Mouse (Mus musculus) hindbrain, embryonic 15.5 days (tissue): ENCODE measurements around the gene Grm1. TPM values are rescaled to one million over a fixed set of nuclear protein-coding genes. Genes with fewer than 3 reads are reported as not detected.

Source experiments
- ATAC-seq: fragments of 200-750 bp; cut with Nextera tagmentation; 2 replicates; pipeline ENCODE4 v1.8.0; 2017; ENCODE audit warnings: low read depth, moderate number of reproducible peaks, moderate TSS enrichment; ENCODE audit not compliant: low FRiP score
- H3K27ac ChIP-seq: fragments of 300-500 bp; sonication (generic); replicated peaks from 2 replicates; pipeline ENCODE4 v1.5.1; 2015; ENCODE audit warnings: mild to moderate bottlenecking, inconsistent platforms
- H3K27me3 ChIP-seq: fragments of 300-500 bp; sonication (generic); 2 replicates; pipeline ENCODE4 v1.6.1; 2015; ENCODE audit warnings: control low read depth, inconsistent platforms
- H3K36me3 ChIP-seq: fragments of 300-500 bp; sonication (generic); 2 replicates; pipeline ENCODE4 v1.6.1; 2015; ENCODE audit warnings: control low read depth, inconsistent platforms
- H3K4me1 ChIP-seq: fragments of 300-500 bp; sonication (generic); replicated peaks from 2 replicates; pipeline ENCODE4 v1.6.1; 2015; ENCODE audit warnings: control low read depth, inconsistent platforms
- H3K4me2 ChIP-seq: fragments of 300-500 bp; sonication (generic); 2 replicates; pipeline ENCODE4 v1.6.1; 2015; ENCODE audit warnings: moderate library complexity, mild to moderate bottlenecking, inconsistent platforms
- H3K4me3 ChIP-seq: fragments of 300-500 bp; sonication (generic); 2 replicates; pipeline ENCODE4 v1.5.1; 2015; ENCODE audit warnings: mild to moderate bottlenecking, inconsistent platforms
- H3K9ac ChIP-seq: fragments of 300-500 bp; sonication (generic); 2 replicates; pipeline ENCODE4 v1.6.1; 2015; ENCODE audit warnings: inconsistent platforms
- H3K9me3 ChIP-seq: fragments of 300-500 bp; sonication (generic); 2 replicates; pipeline ENCODE4 v1.6.1; 2016; ENCODE audit warnings: control low read depth, inconsistent platforms
- WGBS: fragments of 180-500 bp; shearing (Covaris S2); methylation state at CpG from one replicate; pipeline ENCODE4 v1.1.7; 2015; 5-methylcytosine and 5-hydroxymethylcytosine counted together
- polyA plus RNA-seq: library from polyadenylated mRNA; unstranded; fragments of >200 nt; fragmentation: Nextera tagmentation; extraction: Ambion mirVana; gene quantifications from 2 replicates; pipeline ENCODE4 v1.2.1, GENCODE M21; 2015

Grm1 gene
- polyA plus RNA-seq, 1 experiment from 2014 or later = 10.7 TPM

GRCm38 (mm10) chr10:10870271-10870670 is 211.9 kb downstream of the Grm1 start:
- WGBS = 90% methylated on average over 2 of the region's 2 CpGs

GRCm38 (mm10) chr10:10866278-10866677 is 215.9 kb downstream of the Grm1 start:
- Histone ChIP-seq H3K4me3 (no peak overlapping the region), H3K9ac (no peak overlapping the region), H3K9me3 (no peaks in the 10 kb centered on the region), H3K4me1 (no peaks in the 10 kb centered on the region), H3K27ac (no peak overlapping the region), H3K27me3 (no peaks in the 10 kb centered on the region), H3K4me2 (no peak overlapping the region), H3K36me3 (no peaks in the 10 kb centered on the region)
- 83% methylated on average over 2 of the region's 2 CpGs for whole genome bisulfite sequencing
- ATAC-seq = no peak

More at GRCm38 (mm10) chr10:10870271-10870670, 211.9 kb downstream of the Grm1 start:
- H3K27me3 ChIP-seq = no peaks in the 10 kb centered on the region
- no peaks in the 10 kb centered on the region for H3K9me3 ChIP-seq
- no peak for ATAC-seq
- H3K27ac ChIP-seq = no peak overlapping the region
- no peaks in the 10 kb centered on the region for H3K36me3 ChIP-seq
- H3K4me2 ChIP-seq = no peak overlapping the region
- no peaks in the 10 kb centered on the region for H3K4me1 ChIP-seq
- no peak overlapping the region for H3K9ac ChIP-seq
- H3K4me3 ChIP-seq = no peak overlapping the region

- H3K36me3 ChIP-seq = no peaks in the 10 kb centered on the region
- H3K9me3 ChIP-seq = no peaks in the 10 kb centered on the region
- H3K27me3 ChIP-seq = no peaks in the 10 kb centered on the region
- no peaks in the 10 kb centered on the region for H3K4me1 ChIP-seq
- H3K27ac ChIP-seq = no peak overlapping the region
- no peak overlapping the region for H3K4me2 ChIP-seq
- WGBS = 75% methylated on average over 5 of the region's 5 CpGs
- no peak overlapping the region for H3K4me3 ChIP-seq
- H3K9ac ChIP-seq = no peak overlapping the region
- no peak for ATAC-seq
Observed at GRCm38 (mm10) chr10:10864759-10865158, 217.4 kb downstream of the Grm1 start.

GRCm38 (mm10) chr10:10847376-10848286 is 234.5 kb downstream of the Grm1 start:
- no peak; the same call in 1 of the 2 replicates for ATAC-seq
- Histone ChIP-seq H3K9me3 (no peaks in the 10 kb centered on the region), H3K4me3 (no peak overlapping the region), H3K27me3 (no peaks in the 10 kb centered on the region), H3K4me1 (no peaks in the 10 kb centered on the region), H3K9ac (no peak overlapping the region), H3K27ac (no peak overlapping the region), H3K36me3 (no peaks in the 10 kb centered on the region), H3K4me2 (no peak overlapping the region)
- 57% methylated on average over 7 of the region's 7 CpGs for WGBS

- Histone ChIP-seq H3K9me3 (no peaks in the 10 kb centered on the region), H3K4me1 (no peaks in the 10 kb centered on the region), H3K36me3 (no peaks in the 10 kb centered on the region), H3K4me2 (no peak overlapping the region), H3K9ac (no peak overlapping the region), H3K27ac (no peak overlapping the region), H3K27me3 (no peaks in the 10 kb centered on the region), H3K4me3 (no peak overlapping the region)
- no peak for ATAC-seq
- 85% methylated on average over 5 of the region's 5 CpGs for WGBS
Observed at GRCm38 (mm10) chr10:10845059-10845685, 237.0 kb downstream of the Grm1 start.

GRCm38 (mm10) chr10:10835406-10835805 is 246.8 kb downstream of the Grm1 start:
- Histone ChIP-seq H3K4me1 (no peaks in the 10 kb centered on the region), H3K27ac (no peak overlapping the region), H3K4me2 (no peak overlapping the region), H3K9me3 (no peaks in the 10 kb centered on the region; the same call in 1 of the 2 replicates), H3K36me3 (no peaks in the 10 kb centered on the region), H3K4me3 (no peak overlapping the region), H3K27me3 (no peaks in the 10 kb centered on the region), H3K9ac (no peak overlapping the region)
- no peak for ATAC-seq

GRCm38 (mm10) chr10:10834828-10835227 is 247.3 kb downstream of the Grm1 start:
- WGBS = 89% methylated on average over 3 of the region's 3 CpGs

GRCm38 (mm10) chr10:10831141-10831540 is 251.0 kb downstream of the Grm1 start:
- no peaks in the 10 kb centered on the region for H3K9me3 ChIP-seq
- no peak overlapping the region for H3K4me3 ChIP-seq
- no peaks in the 10 kb centered on the region for H3K4me1 ChIP-seq
- no peaks in the 10 kb centered on the region for H3K36me3 ChIP-seq
- ATAC-seq = no peak
- H3K9ac ChIP-seq = no peak overlapping the region
- H3K27me3 ChIP-seq = no peaks in the 10 kb centered on the region
- no peak overlapping the region for H3K4me2 ChIP-seq
- no peak overlapping the region for H3K27ac ChIP-seq
- WGBS = 74% methylated on average over 1 of the region's 1 CpGs

More at GRCm38 (mm10) chr10:10834828-10835227, 247.3 kb downstream of the Grm1 start:
- H3K9ac ChIP-seq = no peak overlapping the region
- H3K27ac ChIP-seq = no peak overlapping the region
- H3K4me2 ChIP-seq = no peak overlapping the region
- no peaks in the 10 kb centered on the region for H3K36me3 ChIP-seq
- no peak for ATAC-seq
- H3K4me1 ChIP-seq = no peaks in the 10 kb centered on the region
- no peaks in the 10 kb centered on the region; the same call in 1 of the 2 replicates for H3K9me3 ChIP-seq
- H3K27me3 ChIP-seq = no peaks in the 10 kb centered on the region
- H3K4me3 ChIP-seq = no peak overlapping the region

- no peak overlapping the region for H3K9ac ChIP-seq
- 85% methylated on average over 1 of the region's 1 CpGs for WGBS
- no peaks in the 10 kb centered on the region for H3K9me3 ChIP-seq
- no peak overlapping the region for H3K4me3 ChIP-seq
- ATAC-seq = no peak
- no peaks in the 10 kb centered on the region for H3K4me1 ChIP-seq
- no peak overlapping the region for H3K27ac ChIP-seq
- H3K4me2 ChIP-seq = no peak overlapping the region
- no peaks in the 10 kb centered on the region for H3K27me3 ChIP-seq
- H3K36me3 ChIP-seq = no peaks in the 10 kb centered on the region
Observed at GRCm38 (mm10) chr10:10827308-10827707, 254.8 kb downstream of the Grm1 start.

GRCm38 (mm10) chr10:10818061-10818460 is 264.1 kb downstream of the Grm1 start:
- Histone ChIP-seq H3K27ac (no peak overlapping the region), H3K9me3 (no peaks in the 10 kb centered on the region), H3K27me3 (no peaks in the 10 kb centered on the region), H3K4me1 (no peaks in the 10 kb centered on the region), H3K4me2 (no peak overlapping the region), H3K36me3 (no peaks in the 10 kb centered on the region), H3K9ac (no peak overlapping the region), H3K4me3 (no peak overlapping the region)
- ATAC-seq = no peak
- 88% methylated on average over 2 of the region's 2 CpGs for WGBS

GRCm38 (mm10) chr10:10814631-10815216 is 267.4 kb downstream of the Grm1 start:
- H3K36me3 ChIP-seq = no peaks in the 10 kb centered on the region
- WGBS = 73% methylated on average over 2 of the region's 2 CpGs
- no peak overlapping the region for H3K27ac ChIP-seq
- H3K9me3 ChIP-seq = no peaks in the 10 kb centered on the region
- H3K9ac ChIP-seq = no peak overlapping the region
- no peak overlapping the region for H3K4me3 ChIP-seq
- no peak for ATAC-seq
- H3K4me1 ChIP-seq = no peaks in the 10 kb centered on the region
- no peak overlapping the region for H3K4me2 ChIP-seq
- no peaks in the 10 kb centered on the region for H3K27me3 ChIP-seq
